Mouse (Mus musculus) E14TG2a.4 (cell line): ENCODE measurements around the gene Btbd35f2.
"Not testable (repeated sequence)": the region's sequence is repeated elsewhere in the genome, so short reads cannot be mapped to it uniquely, and the experiment has no call there.

Experiments used
- H3K27me3 ChIP-seq: 2 replicates; pipeline ENCODE4 v1.6.1; 2014; ENCODE audit warnings: low read length, control low read depth; ENCODE audit not compliant: insufficient read depth
- H3K36me3 ChIP-seq: 2 replicates; pipeline ENCODE4 v1.6.1; 2014; ENCODE audit warnings: low read length, control low read depth; ENCODE audit not compliant: insufficient read depth
- H3K4me1 ChIP-seq: replicated peaks from 2 replicates; pipeline ENCODE4 v1.6.1; 2014; ENCODE audit warnings: low read depth, low read length, control low read depth
- H3K4me3 ChIP-seq: replicated peaks from 2 replicates; pipeline ENCODE4 v1.5.1; 2014; ENCODE audit warnings: mild to moderate bottlenecking, low read length
- H3K9me3 ChIP-seq: 2 replicates; pipeline ENCODE4 v1.6.1; 2014; ENCODE audit warnings: low read length, control low read depth

Btbd35f2 gene

GRCm38 (mm10) chrX:32278094-32278493 lies at the start of gene Btbd35f2:
TSS of gene Btbd35f2 (plus strand) at chrX:32278394.
- not testable (repeated sequence) for H3K9me3 ChIP-seq, H3K36me3 ChIP-seq, H3K27me3 ChIP-seq, H3K4me1 ChIP-seq, H3K4me3 ChIP-seq
